Mouse (Mus musculus): ENCODE data around the gene Pheta1. TPM values are rescaled to one million over a fixed set of nuclear protein-coding genes. Genes with fewer than 3 reads are reported as not detected.
A peak's percentile ranks its signal among the peaks of the same experiment; 100 is the strongest.

Gene Pheta1
- polyA plus RNA-seq, 1 experiment from 2014 or later, result 40.1 TPM

GRCm38 (mm10) chr5:121821116-121821515, 27.7 kb upstream of the Pheta1 start:
- Histone ChIP-seq H3K4me3 (replicated peaks; ENCODE audit: low read depth, low read length) (no peak overlapping the region), H3K9me3 (ENCODE audit: control insufficient read depth, low read length) (no peaks in the 10 kb centered on the region), H3K36me3 (ENCODE audit: control insufficient read depth, insufficient read depth, low read length) (peaks cover 58% of the 10 kb centered on the region), H3K27ac (replicated peaks; ENCODE audit: low read depth, low read length) (no peak overlapping the region), H3K4me2 (ENCODE audit: low read length) (no peak overlapping the region), H3K9ac (replicated peaks; ENCODE audit: low read length) (no peak overlapping the region), H3K4me1 (ENCODE audit: control insufficient read depth, insufficient read depth, low read length) (no peaks in the 10 kb centered on the region), H3K27me3 (ENCODE audit: control insufficient read depth, insufficient read depth, low read length) (no peaks in the 10 kb centered on the region)
- 94% methylated on average over 5 of the region's 5 CpGs for WGBS
- DNase-seq, result no peak
- no peak for ATAC-seq (ENCODE audit: low FRiP score, low TSS enrichment)

GRCm38 (mm10) chr5:121821552-121821951, 27.2 kb upstream of the Pheta1 start:
- Histone ChIP-seq H3K9me3 (ENCODE audit: control insufficient read depth, low read length) (no peaks in the 10 kb centered on the region), H3K4me1 (ENCODE audit: control insufficient read depth, insufficient read depth, low read length) (no peaks in the 10 kb centered on the region), H3K36me3 (ENCODE audit: control insufficient read depth, insufficient read depth, low read length) (peaks cover 54% of the 10 kb centered on the region), H3K4me2 (ENCODE audit: low read length) (no peak overlapping the region), H3K27me3 (ENCODE audit: control insufficient read depth, insufficient read depth, low read length) (no peaks in the 10 kb centered on the region), H3K9ac (replicated peaks; ENCODE audit: low read length) (no peak overlapping the region), H3K27ac (replicated peaks; ENCODE audit: low read depth, low read length) (no peak overlapping the region), H3K4me3 (replicated peaks; ENCODE audit: low read depth, low read length) (no peak overlapping the region)
- no peak for DNase-seq
- no peak for ATAC-seq (ENCODE audit: low FRiP score, low TSS enrichment)
- WGBS, result 77% methylated on average over 5 of the region's 5 CpGs

- WGBS, result 80% methylated on average over 7 of the region's 7 CpGs
- H3K27ac ChIP-seq (replicated peaks; ENCODE audit: low read depth, low read length), result 0 out of 2 replicates have a peak overlapping the region, but pooled peaks have one; percentile 37
Measured at GRCm38 (mm10) chr5:121822786-121823505, 25.8 kb upstream of the Pheta1 start.

GRCm38 (mm10) chr5:121823668-121824067, 25.1 kb upstream of the Pheta1 start:
- no peak for ATAC-seq (ENCODE audit: low FRiP score, low TSS enrichment)
- no peaks in the 10 kb centered on the region for H3K9me3 ChIP-seq (ENCODE audit: control insufficient read depth, low read length)
- 0 out of 2 replicates have a peak, but pooled peaks cover 3% of the 10 kb centered on the region for H3K27me3 ChIP-seq (ENCODE audit: control insufficient read depth, insufficient read depth, low read length)
- H3K4me2 ChIP-seq (ENCODE audit: low read length), result no peak overlapping the region
- H3K4me1 ChIP-seq (ENCODE audit: control insufficient read depth, insufficient read depth, low read length), result peaks cover 5% of the 10 kb centered on the region; the same call in 1 of the 2 replicates
- H3K36me3 ChIP-seq (ENCODE audit: control insufficient read depth, insufficient read depth, low read length), result peaks cover 32% of the 10 kb centered on the region
- WGBS, result 100% methylated on average over 1 of the region's 1 CpGs
- DNase-seq, result no peak
- no peak overlapping the region for H3K4me3 ChIP-seq (replicated peaks; ENCODE audit: low read depth, low read length)
- 0 out of 2 replicates have a peak overlapping the region, but pooled peaks have one; percentile 37 for H3K27ac ChIP-seq (replicated peaks; ENCODE audit: low read depth, low read length)
- no peak overlapping the region for H3K9ac ChIP-seq (replicated peaks; ENCODE audit: low read length)

More at GRCm38 (mm10) chr5:121822786-121823505, 25.8 kb upstream of the Pheta1 start:
- no peak overlapping the region for H3K4me3 ChIP-seq (replicated peaks; ENCODE audit: low read depth, low read length)
- ATAC-seq (ENCODE audit: low FRiP score, low TSS enrichment), result no peak
- no peaks in the 10 kb centered on the region for H3K9me3 ChIP-seq (ENCODE audit: control insufficient read depth, low read length)
- H3K4me1 ChIP-seq (ENCODE audit: control insufficient read depth, insufficient read depth, low read length), result no peaks in the 10 kb centered on the region
- no peak for DNase-seq
- no peak overlapping the region for H3K4me2 ChIP-seq (ENCODE audit: low read length)
- peaks cover 40% of the 10 kb centered on the region for H3K36me3 ChIP-seq (ENCODE audit: control insufficient read depth, insufficient read depth, low read length)
- no peak overlapping the region for H3K9ac ChIP-seq (replicated peaks; ENCODE audit: low read length)
- H3K27me3 ChIP-seq (ENCODE audit: control insufficient read depth, insufficient read depth, low read length), result 0 out of 2 replicates have a peak, but pooled peaks cover 3% of the 10 kb centered on the region

GRCm38 (mm10) chr5:121824121-121824520, 24.7 kb upstream of the Pheta1 start:
- no peak overlapping the region; the same call in 1 of the 2 replicates for H3K27ac ChIP-seq (replicated peaks; ENCODE audit: low read depth, low read length)
- 0 out of 2 replicates have a peak, but pooled peaks cover 3% of the 10 kb centered on the region for H3K27me3 ChIP-seq (ENCODE audit: control insufficient read depth, insufficient read depth, low read length)
- no peaks in the 10 kb centered on the region for H3K9me3 ChIP-seq (ENCODE audit: control insufficient read depth, low read length)
- H3K9ac ChIP-seq (replicated peaks; ENCODE audit: low read length), result no peak overlapping the region
- peaks cover 28% of the 10 kb centered on the region for H3K36me3 ChIP-seq (ENCODE audit: control insufficient read depth, insufficient read depth, low read length)
- no peak for DNase-seq
- no peak overlapping the region for H3K4me2 ChIP-seq (ENCODE audit: low read length)
- ATAC-seq (ENCODE audit: low FRiP score, low TSS enrichment), result no peak
- no peak overlapping the region for H3K4me3 ChIP-seq (replicated peaks; ENCODE audit: low read depth, low read length)
- peaks cover 6% of the 10 kb centered on the region; the same call in 1 of the 2 replicates for H3K4me1 ChIP-seq (ENCODE audit: control insufficient read depth, insufficient read depth, low read length)
- 72% methylated on average over 4 of the region's 4 CpGs for WGBS

- 93% methylated on average over 3 of the region's 3 CpGs for WGBS
- peaks cover 15% of the 10 kb centered on the region for H3K36me3 ChIP-seq (ENCODE audit: control insufficient read depth, insufficient read depth, low read length)
- no peaks in the 10 kb centered on the region for H3K9me3 ChIP-seq (ENCODE audit: control insufficient read depth, low read length)
- no peak for ATAC-seq (ENCODE audit: low FRiP score, low TSS enrichment)
- no peak overlapping the region for H3K27ac ChIP-seq (replicated peaks; ENCODE audit: low read depth, low read length)
- no peak overlapping the region for H3K4me2 ChIP-seq (ENCODE audit: low read length)
- no peak for DNase-seq
- peaks cover 9% of the 10 kb centered on the region; the same call in 1 of the 2 replicates for H3K4me1 ChIP-seq (ENCODE audit: control insufficient read depth, insufficient read depth, low read length)
- H3K9ac ChIP-seq (replicated peaks; ENCODE audit: low read length), result no peak overlapping the region
- no peak overlapping the region for H3K4me3 ChIP-seq (replicated peaks; ENCODE audit: low read depth, low read length)
- peaks cover 10% of the 10 kb centered on the region; the same call in 1 of the 2 replicates for H3K27me3 ChIP-seq (ENCODE audit: control insufficient read depth, insufficient read depth, low read length)
Measured at GRCm38 (mm10) chr5:121825606-121826005, 23.2 kb upstream of the Pheta1 start.

GRCm38 (mm10) chr5:121827876-121828275, 20.9 kb upstream of the Pheta1 start:
- WGBS, result 78% methylated on average over 4 of the region's 4 CpGs
- DNase-seq, result no peak
- Histone ChIP-seq H3K4me3 (replicated peaks; ENCODE audit: low read depth, low read length) (0 out of 2 replicates have a peak overlapping the region, but pooled peaks have one; percentile 43), H3K4me1 (ENCODE audit: control insufficient read depth, insufficient read depth, low read length) (peaks cover 11% of the 10 kb centered on the region; the same call in 1 of the 2 replicates), H3K9me3 (ENCODE audit: control insufficient read depth, low read length) (no peaks in the 10 kb centered on the region), H3K4me2 (ENCODE audit: low read length) (peak overlapping the region; percentile 91), H3K9ac (replicated peaks; ENCODE audit: low read length) (no peak overlapping the region; the same call in 1 of the 2 replicates), H3K27me3 (ENCODE audit: control insufficient read depth, insufficient read depth, low read length) (peaks cover 10% of the 10 kb centered on the region; the same call in 1 of the 2 replicates), H3K27ac (replicated peaks; ENCODE audit: low read depth, low read length) (no peak overlapping the region), H3K36me3 (ENCODE audit: control insufficient read depth, insufficient read depth, low read length) (no peaks in the 10 kb centered on the region)
- no peak for ATAC-seq (ENCODE audit: low FRiP score, low TSS enrichment)

- DNase-seq, result peak; percentile 84
- peaks cover 10% of the 10 kb centered on the region; the same call in 1 of the 2 replicates for H3K27me3 ChIP-seq (ENCODE audit: control insufficient read depth, insufficient read depth, low read length)
- 0 out of 2 replicates have a peak overlapping the region, but pooled peaks have one; percentile 20 for H3K27ac ChIP-seq (replicated peaks; ENCODE audit: low read depth, low read length)
- H3K9me3 ChIP-seq (ENCODE audit: control insufficient read depth, low read length), result no peaks in the 10 kb centered on the region
- H3K4me2 ChIP-seq (ENCODE audit: low read length), result peak overlapping the region; percentile 91
- peak overlapping the region; percentile 49 for H3K9ac ChIP-seq (replicated peaks; ENCODE audit: low read length)
- peak; percentile 62 for ATAC-seq (ENCODE audit: low FRiP score, low TSS enrichment)
- peaks cover 16% of the 10 kb centered on the region; the same call in 1 of the 2 replicates for H3K4me1 ChIP-seq (ENCODE audit: control insufficient read depth, insufficient read depth, low read length)
- H3K36me3 ChIP-seq (ENCODE audit: control insufficient read depth, insufficient read depth, low read length), result no peaks in the 10 kb centered on the region
- H3K4me3 ChIP-seq (replicated peaks; ENCODE audit: low read depth, low read length), result peak overlapping the region; percentile 43
- WGBS, result 2% methylated on average over 79 of the region's 82 CpGs
Measured at GRCm38 (mm10) chr5:121828491-121829432, 20.0 kb upstream of the Pheta1 start.

All from midbrain, embryonic 14.5 days (tissue).